Mouse (Mus musculus) neural tube, embryonic 11.5 days (tissue): ENCODE measurements at regions not wholly inside any gene's neighbourhood (a gene's known extent, or its start where the extent isn't known, plus 50 kb on each side); places are given as distances from the start of the nearest gene placed in this dataset.

ENCODE experiments used
- ATAC-seq: fragments of 200-750 bp; cut with Nextera tagmentation; 2 replicates; pipeline ENCODE4 v1.8.0; 2017; ENCODE audit warnings: moderate number of reproducible peaks, mild to moderate bottlenecking, moderate TSS enrichment, moderate library complexity; ENCODE audit not compliant: insufficient read depth, low FRiP score, low TSS enrichment
- DNase-seq: peaks from one replicate; pipeline ENCODE4 v3.0.0-alpha.2; 2015; ENCODE audit warnings: low spot score
- H3K27ac ChIP-seq: fragments of 300-500 bp; sonication (generic); 2 replicates; pipeline ENCODE4 v1.5.1; 2014; ENCODE audit warnings: low read depth, mild to moderate bottlenecking, low read length
- H3K27me3 ChIP-seq: fragments of 300-500 bp; sonication (generic); 2 replicates; pipeline ENCODE4 v1.6.1; 2014; ENCODE audit warnings: mild to moderate bottlenecking, low read length, mixed read lengths; ENCODE audit not compliant: control insufficient read depth, insufficient read depth
- H3K36me3 ChIP-seq: fragments of 300-500 bp; sonication (generic); 2 replicates; pipeline ENCODE4 v1.6.1; 2014; ENCODE audit warnings: mild to moderate bottlenecking, low read length, moderate library complexity, mixed read lengths; ENCODE audit not compliant: control insufficient read depth, insufficient read depth
- H3K4me1 ChIP-seq: fragments of 300-500 bp; sonication (generic); 2 replicates; pipeline ENCODE4 v1.6.1; 2014; ENCODE audit warnings: low read length, mixed read lengths; ENCODE audit not compliant: control insufficient read depth, insufficient read depth
- H3K4me2 ChIP-seq: fragments of 300-500 bp; sonication (generic); 2 replicates; pipeline ENCODE4 v1.6.1; 2014; ENCODE audit warnings: low read depth, mild to moderate bottlenecking, moderate library complexity
- H3K4me3 ChIP-seq: fragments of 300-500 bp; sonication (generic); 2 replicates; pipeline ENCODE4 v1.5.1; 2014; ENCODE audit warnings: low read depth, low read length
- H3K9ac ChIP-seq: fragments of 300-500 bp; sonication (generic); 2 replicates; pipeline ENCODE4 v1.6.1; 2014; ENCODE audit warnings: mild to moderate bottlenecking, low read length
- H3K9me3 ChIP-seq: fragments of 300-500 bp; sonication (generic); 2 replicates; pipeline ENCODE4 v1.6.1; 2016; ENCODE audit warnings: low read length; ENCODE audit not compliant: control insufficient read depth
- WGBS: fragments of 180-500 bp; shearing (Covaris S2); extraction: QIAGEN DNeasy Blood & Tissue Kit; methylation state at CpG from one replicate; pipeline ENCODE4 v1.1.7; 2014; 5-methylcytosine and 5-hydroxymethylcytosine counted together

- Histone ChIP-seq H3K4me2 (no peak overlapping the region), H3K27me3 (no peaks in the 10 kb centered on the region), H3K36me3 (no peaks in the 10 kb centered on the region), H3K4me1 (peaks cover 2% of the 10 kb centered on the region; the same call in 1 of the 2 replicates), H3K27ac (no peak overlapping the region), H3K9me3 (no peaks in the 10 kb centered on the region), H3K4me3 (no peak overlapping the region), H3K9ac (no peak overlapping the region)
- no peak for DNase-seq
- WGBS, result 54% methylated on average over 5 of the region's 5 CpGs
- ATAC-seq, result no peak
Observed at GRCm38 (mm10) chr2:174876886-174877285, 116.5 kb downstream of the Edn3 start.

GRCm38 (mm10) chr2:174878979-174879378 is 118.6 kb downstream of the Edn3 start:
- H3K4me3 ChIP-seq, result no peak overlapping the region
- no peak for DNase-seq
- H3K9ac ChIP-seq, result no peak overlapping the region
- H3K9me3 ChIP-seq, result no peaks in the 10 kb centered on the region
- WGBS, result 57% methylated on average over 4 of the region's 4 CpGs
- H3K4me1 ChIP-seq, result peaks cover 2% of the 10 kb centered on the region; the same call in 1 of the 2 replicates
- ATAC-seq, result no peak
- no peak overlapping the region for H3K27ac ChIP-seq
- no peaks in the 10 kb centered on the region for H3K36me3 ChIP-seq
- H3K4me2 ChIP-seq, result no peak overlapping the region
- no peaks in the 10 kb centered on the region for H3K27me3 ChIP-seq

- no peak overlapping the region for H3K9ac ChIP-seq
- no peaks in the 10 kb centered on the region for H3K27me3 ChIP-seq
- WGBS, result 94% methylated on average over 13 of the region's 13 CpGs
- no peak overlapping the region for H3K27ac ChIP-seq
- no peak overlapping the region for H3K4me2 ChIP-seq
- no peak for ATAC-seq
- H3K9me3 ChIP-seq, result no peaks in the 10 kb centered on the region
- no peak for DNase-seq
- no peaks in the 10 kb centered on the region for H3K36me3 ChIP-seq
- no peak overlapping the region for H3K4me3 ChIP-seq
- peaks cover 6% of the 10 kb centered on the region; the same call in 1 of the 2 replicates for H3K4me1 ChIP-seq
Observed at GRCm38 (mm10) chr2:174880659-174881058, 120.2 kb downstream of the Edn3 start.

GRCm38 (mm10) chr2:174884232-174885225 is 124.1 kb downstream of the Edn3 start:
- Histone ChIP-seq H3K27ac (0 out of 2 replicates have a peak overlapping the region, but pooled peaks have one; percentile 50), H3K9me3 (no peaks in the 10 kb centered on the region), H3K36me3 (no peaks in the 10 kb centered on the region), H3K4me1 (peaks cover 6% of the 10 kb centered on the region; the same call in 1 of the 2 replicates), H3K4me3 (no peak overlapping the region), H3K4me2 (no peak overlapping the region), H3K9ac (peak overlapping the region; percentile 22), H3K27me3 (no peaks in the 10 kb centered on the region)
- no peak for ATAC-seq
- WGBS, result 51% methylated on average over 19 of the region's 19 CpGs
- peak; percentile 47 for DNase-seq

GRCm38 (mm10) chr2:174892658-174893057 is 117.4 kb upstream of the Gm14444 start:
- H3K27ac ChIP-seq, result no peak overlapping the region
- ATAC-seq, result no peak
- whole genome bisulfite sequencing, result 74% methylated on average over 7 of the region's 7 CpGs

GRCm38 (mm10) chr2:174897424-174897823 is 112.6 kb upstream of the Gm14444 start:
- DNase-seq, result no peak
- Histone ChIP-seq H3K9ac (no peak overlapping the region), H3K4me3 (no peak overlapping the region), H3K9me3 (no peaks in the 10 kb centered on the region), H3K36me3 (no peaks in the 10 kb centered on the region), H3K27me3 (no peaks in the 10 kb centered on the region), H3K4me1 (no peaks in the 10 kb centered on the region), H3K27ac (no peak overlapping the region), H3K4me2 (no peak overlapping the region)
- WGBS, result 78% methylated on average over 8 of the region's 8 CpGs
- ATAC-seq, result no peak

More at GRCm38 (mm10) chr2:174892658-174893057, 117.4 kb upstream of the Gm14444 start:
- Histone ChIP-seq H3K9me3 (no peaks in the 10 kb centered on the region), H3K9ac (no peak overlapping the region), H3K36me3 (no peaks in the 10 kb centered on the region), H3K27me3 (no peaks in the 10 kb centered on the region), H3K4me1 (no peaks in the 10 kb centered on the region), H3K4me2 (no peak overlapping the region), H3K4me3 (no peak overlapping the region)
- DNase-seq, result no peak

GRCm38 (mm10) chr2:174899940-174900670 is 109.9 kb upstream of the Gm14444 start:
- WGBS, result 83% methylated on average over 5 of the region's 5 CpGs
- no peak overlapping the region for H3K27ac ChIP-seq
- no peaks in the 10 kb centered on the region for H3K4me1 ChIP-seq
- no peaks in the 10 kb centered on the region for H3K9me3 ChIP-seq
- H3K27me3 ChIP-seq, result no peaks in the 10 kb centered on the region
- H3K4me3 ChIP-seq, result no peak overlapping the region
- no peak overlapping the region for H3K9ac ChIP-seq
- no peak overlapping the region for H3K4me2 ChIP-seq
- no peak for DNase-seq
- ATAC-seq, result no peak
- no peaks in the 10 kb centered on the region for H3K36me3 ChIP-seq

GRCm38 (mm10) chr2:174900671-174900991 is 109.4 kb upstream of the Gm14444 start:
- Histone ChIP-seq H3K4me3 (no peak overlapping the region), H3K27me3 (no peaks in the 10 kb centered on the region), H3K4me1 (no peaks in the 10 kb centered on the region), H3K36me3 (no peaks in the 10 kb centered on the region), H3K9ac (no peak overlapping the region), H3K27ac (no peak overlapping the region), H3K9me3 (no peaks in the 10 kb centered on the region), H3K4me2 (no peak overlapping the region)
- ATAC-seq, result peak; percentile 39; the same call in 1 of the 2 replicates
- DNase-seq, result peak; percentile 60
